Mouse (Mus musculus) adrenal gland, adult (tissue): ENCODE measurements around the gene Gm10295.

Source experiments
- DNase-seq, 2 experiments: peaks; one replicate each; pipeline ENCODE4 v3.0.0; 2022 to 2023; ENCODE audit warnings: low spot score in 1 of 2; ENCODE audit not compliant: inconsistent age in 2 of 2

The Gm10295 gene

GRCm38 (mm10) chr7:71351364-71351763 is at the start of gene Gm10295:
Gm10295 (minus strand) TSS chr7:71351485.
- DNase-seq, result no peak

- peak in 1 of 2 experiments; percentile 35 for DNase-seq
These were observed 49.7 kb upstream of the Gm10295 start for GRCm38 (mm10) chr7:71401032-71401431.

GRCm38 (mm10) chr7:71399891-71400632 is 48.8 kb upstream of the Gm10295 start:
- no peak for DNase-seq

- DNase-seq, result no peak
These were observed 47.9 kb upstream of the Gm10295 start for GRCm38 (mm10) chr7:71398959-71399756.

GRCm38 (mm10) chr7:71398389-71398788 is 47.1 kb upstream of the Gm10295 start:
- DNase-seq, result no peak

GRCm38 (mm10) chr7:71392795-71393341 is 41.6 kb upstream of the Gm10295 start:
- no peak for DNase-seq

GRCm38 (mm10) chr7:71391333-71391732 is 40.0 kb upstream of the Gm10295 start:
- no peak for DNase-seq

- DNase-seq, result no peak
These were observed 39.0 kb upstream of the Gm10295 start for GRCm38 (mm10) chr7:71390291-71390690.

- DNase-seq, result no peak
These were observed 34.8 kb upstream of the Gm10295 start for GRCm38 (mm10) chr7:71386050-71386449.

- DNase-seq, result no peak
These were observed 33.6 kb upstream of the Gm10295 start for GRCm38 (mm10) chr7:71384921-71385320.

GRCm38 (mm10) chr7:71383341-71384130 is 32.3 kb upstream of the Gm10295 start:
- peak; percentile 37 to 66 for DNase-seq

- no peak for DNase-seq
These were observed 28.8 kb upstream of the Gm10295 start for GRCm38 (mm10) chr7:71379826-71380825.

- peak; percentile 30 to 85 for DNase-seq
These were observed 27.8 kb upstream of the Gm10295 start for GRCm38 (mm10) chr7:71378812-71379760.

- DNase-seq, result no peak
These were observed 26.7 kb upstream of the Gm10295 start for GRCm38 (mm10) chr7:71377983-71378382.

- no peak for DNase-seq
These were observed 22.8 kb upstream of the Gm10295 start for GRCm38 (mm10) chr7:71374059-71374458.

GRCm38 (mm10) chr7:71371916-71372315 is 20.6 kb upstream of the Gm10295 start:
- no peak for DNase-seq

GRCm38 (mm10) chr7:71370746-71371145 is 19.5 kb upstream of the Gm10295 start:
- DNase-seq, result peak; percentile 13 to 53

GRCm38 (mm10) chr7:71370128-71370527 is 18.8 kb upstream of the Gm10295 start:
- peak in 1 of 2 experiments; percentile 48 for DNase-seq
